In the genomic region with DNA sequence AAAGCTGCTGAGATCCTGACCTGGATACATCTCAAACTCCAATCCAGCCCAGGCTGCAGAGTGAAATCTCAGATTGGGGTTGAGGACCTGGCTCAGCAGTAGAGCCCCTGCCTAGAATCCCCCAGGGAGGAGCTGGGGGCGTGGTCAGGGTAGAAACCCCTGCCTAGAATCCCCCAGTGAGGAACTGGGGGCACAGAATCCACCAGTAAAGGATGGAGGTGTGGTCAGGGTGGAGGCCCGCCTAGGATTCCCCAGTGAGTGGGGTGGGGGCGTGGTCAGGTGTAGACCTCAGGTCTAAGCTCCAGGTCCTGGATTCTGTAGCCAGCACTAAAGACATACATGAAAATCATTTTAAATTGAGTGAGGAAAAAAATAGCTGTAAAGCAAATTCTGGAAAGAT, we compare ENCODE assay signal across 9 mouse cellular contexts. TPM values are rescaled to one million over a fixed set of nuclear protein-coding genes. Genes with fewer than 3 reads are reported as not detected.
A peak's percentile ranks its signal among the peaks of the same experiment; 100 is the strongest.
DNase-seq lines count a peak whose midpoint lies in the region; ATAC-seq and TF ChIP-seq lines count a peak whose summit lies in the region.
"Had no signal": no experiment of that assay in that cellular context is flagged by ENCODE, and none has a peak within 500 bp of the region (broad histone marks: within the 10 kb centered on the region; RNA-seq: fewer than 3 reads in every experiment).

No protein-coding gene starts in this region.

- H3K27ac ChIP-seq in left cerebral cortex, adult 2 months: no peak overlapping the region
- no peak overlapping the region for H3K27ac ChIP-seq in forebrain, embryonic 11.5 days (ENCODE audit: low read depth, low read length)
- peak overlapping the region; percentile 90 for H3K27ac ChIP-seq in hindbrain, embryonic 16.5 days (ENCODE audit: low read depth, low read length)
- H3K27ac ChIP-seq in neural tube, embryonic 12.5 days: no peak overlapping the region

- no peak for TF ChIP-seq CTCF in left cerebral cortex, adult 2 months (IDR thresholded peaks at IDR 0.05)

- intact Hi-C loops in left cerebral cortex, adult 2 months (cut with DNase I): no loop called here
- intact Hi-C loops in left cerebral cortex, postnatal 14 days (cut with DNase I): no loop called here

- H3K4me2 ChIP-seq in forebrain, embryonic 11.5 days (ENCODE audit: low read depth, low read length, severe bottlenecking): peak overlapping the region; percentile 79
- peak overlapping the region; percentile 96 for H3K4me2 ChIP-seq in hindbrain, embryonic 16.5 days (ENCODE audit: low read length)
- peak overlapping the region; percentile 80 for H3K4me2 ChIP-seq in neural tube, embryonic 12.5 days (replicated peaks)

- WGBS in forebrain, embryonic 11.5 days: 41% methylated on average over 3 of the region's 3 CpGs
- 45% methylated on average over 3 of the region's 3 CpGs for WGBS in hindbrain, embryonic 16.5 days
- WGBS in neural tube, embryonic 12.5 days: 50% methylated on average over 3 of the region's 3 CpGs

- peaks cover 4% of the 10 kb centered on the region for H3K36me3 ChIP-seq in forebrain, embryonic 11.5 days (ENCODE audit: control insufficient read depth, insufficient read depth, low read length)
- H3K36me3 ChIP-seq in hindbrain, embryonic 16.5 days (ENCODE audit: control insufficient read depth, insufficient read depth, low read length): 0 out of 2 replicates have a peak, but pooled peaks cover 3% of the 10 kb centered on the region
- H3K36me3 ChIP-seq in neural tube, embryonic 12.5 days: peaks cover 28% of the 10 kb centered on the region

- H3K9me3 ChIP-seq in forebrain, embryonic 11.5 days (ENCODE audit: control insufficient read depth, low read length): no peaks in the 10 kb centered on the region
- no peaks in the 10 kb centered on the region for H3K9me3 ChIP-seq in hindbrain, embryonic 16.5 days (ENCODE audit: control insufficient read depth, low read length)
- no peaks in the 10 kb centered on the region for H3K9me3 ChIP-seq in neural tube, embryonic 12.5 days

- peak overlapping the region; percentile 97 for H3K9ac ChIP-seq in forebrain, embryonic 11.5 days (ENCODE audit: low read length)
- peak overlapping the region; percentile 74 for H3K9ac ChIP-seq in hindbrain, embryonic 16.5 days (ENCODE audit: low read depth, low read length)
- peak overlapping the region; percentile 94 for H3K9ac ChIP-seq in neural tube, embryonic 12.5 days

- no peaks in the 10 kb centered on the region for H3K27me3 ChIP-seq in forebrain, embryonic 11.5 days (ENCODE audit: control insufficient read depth, insufficient read depth, low read length)
- H3K27me3 ChIP-seq in hindbrain, embryonic 16.5 days (replicated peaks; ENCODE audit: control insufficient read depth, insufficient read depth, low read length): no peaks in the 10 kb centered on the region
- H3K27me3 ChIP-seq in neural tube, embryonic 12.5 days (replicated peaks): no peaks in the 10 kb centered on the region

- no peak for DNase-seq in left cerebral cortex, adult 2 months (ENCODE audit: extremely low spot score in 1 of 2, low spot score in 2 of 2)
- DNase-seq in left cerebral cortex, postnatal 14 days (ENCODE audit: low spot score in 2 of 2): no peak
- DNase-seq in forebrain, embryonic 11.5 days (ENCODE audit: low spot score): no peak
- no peak for DNase-seq in natural killer cell, adult 2 months (ENCODE audit: low spot score in 2 of 2)
- no peak for DNase-seq in left cerebral cortex, adult 8-10 months (ENCODE audit: low spot score in 2 of 2)

- no peak for ATAC-seq in forebrain, embryonic 11.5 days (replicated peaks; ENCODE audit: low FRiP score)
- ATAC-seq in hindbrain, embryonic 16.5 days: no peak
- no peak for ATAC-seq in neural tube, embryonic 12.5 days (ENCODE audit: low FRiP score, low read depth)

- peaks cover 10% of the 10 kb centered on the region; the same call in 1 of the 2 replicates for H3K4me1 ChIP-seq in forebrain, embryonic 11.5 days (replicated peaks; ENCODE audit: control insufficient read depth, insufficient read depth, low read length)
- H3K4me1 ChIP-seq in hindbrain, embryonic 16.5 days (ENCODE audit: control insufficient read depth, insufficient read depth, low read depth, low read length): peaks cover 29% of the 10 kb centered on the region
- H3K4me1 ChIP-seq in neural tube, embryonic 12.5 days: peaks cover 42% of the 10 kb centered on the region

- peak overlapping the region; percentile 65 for H3K4me3 ChIP-seq in left cerebral cortex, adult 2 months
- H3K4me3 ChIP-seq in forebrain, embryonic 11.5 days (ENCODE audit: low read depth, low read length): peak overlapping the region; percentile 78
- H3K4me3 ChIP-seq in hindbrain, embryonic 16.5 days (ENCODE audit: low read length): peak overlapping the region; percentile 65
- peak overlapping the region; percentile 73 for H3K4me3 ChIP-seq in neural tube, embryonic 12.5 days

RNA-seq across cellular contexts. Expression of gene Prtn3, which starts 1.4 kb away (rescaled TPM):
- 1 to 10 TPM; 1.7 to 2.6 TPM for total RNA-seq in left cerebral cortex, adult 2 months (2021)
- 1 to 10 TPM; 2.3 to 3.1 TPM for total RNA-seq in left cerebral cortex, postnatal 14 days (2021)
- 13.0 and 13.3 TPM in 2 replicates for polyA plus RNA-seq in forebrain, embryonic 11.5 days (2014; fragmentation: Nextera tagmentation; extraction: Ambion mirVana)
- 10.4 and 11.2 TPM in 2 replicates for polyA plus RNA-seq in hindbrain, embryonic 16.5 days (2015; fragmentation: Nextera tagmentation; extraction: Ambion mirVana)
- polyA plus RNA-seq in neural tube, embryonic 12.5 days (2016; fragmentation: Nextera tagmentation; extraction: Ambion mirVana): 12.6 and 15.5 TPM in 2 replicates
- 1 to 10 TPM; 2.4 to 3.2 (median 2.7) TPM for total RNA-seq in left cerebral cortex, adult 8-10 months (2022)

RNA-seq across cellular contexts. Expression of gene Plppr3, which starts 1.6 kb away (rescaled TPM):
- 10 to 100 TPM; 51.8 to 63.0 TPM for total RNA-seq in left cerebral cortex, adult 2 months (2021)
- total RNA-seq in left cerebral cortex, postnatal 14 days (2021): 10 to 100 TPM; 68.3 to 71.2 TPM
- polyA plus RNA-seq in forebrain, embryonic 11.5 days (2014; fragmentation: Nextera tagmentation; extraction: Ambion mirVana): 131 and 146 TPM in 2 replicates
- 387 and 426 TPM in 2 replicates for polyA plus RNA-seq in hindbrain, embryonic 16.5 days (2015; fragmentation: Nextera tagmentation; extraction: Ambion mirVana)
- 296 and 301 TPM in 2 replicates for polyA plus RNA-seq in neural tube, embryonic 12.5 days (2016; fragmentation: Nextera tagmentation; extraction: Ambion mirVana)
- 10 to 100 TPM; 49.7 to 56.0 (median 52.7) TPM for total RNA-seq in left cerebral cortex, adult 8-10 months (2022)

RNA-seq across cellular contexts. Expression of gene Elane, which starts 13.2 kb away (rescaled TPM):
- total RNA-seq in left cerebral cortex, adult 2 months (2021): not detected
- total RNA-seq in left cerebral cortex, postnatal 14 days (2021): not detected
- polyA plus RNA-seq in forebrain, embryonic 11.5 days (2014; fragmentation: Nextera tagmentation; extraction: Ambion mirVana): not detected in 2 replicates
- polyA plus RNA-seq in hindbrain, embryonic 16.5 days (2015; fragmentation: Nextera tagmentation; extraction: Ambion mirVana): 0.26 and 0.32 TPM in 2 replicates
- 0.34 and 0.53 TPM in 2 replicates for polyA plus RNA-seq in neural tube, embryonic 12.5 days (2016; fragmentation: Nextera tagmentation; extraction: Ambion mirVana)
- not detected for total RNA-seq in left cerebral cortex, adult 8-10 months (2022)
- total RNA-seq: left cerebral cortex, adult 18-20 months had no signal

RNA-seq across cellular contexts. Expression of gene Cfd, which starts 17.8 kb away (rescaled TPM):
- total RNA-seq in left cerebral cortex, adult 2 months (2021): not detected
- total RNA-seq in left cerebral cortex, postnatal 14 days (2021): not detected
- polyA plus RNA-seq in forebrain, embryonic 11.5 days (2014; fragmentation: Nextera tagmentation; extraction: Ambion mirVana): not detected in 2 replicates
- not detected in 2 replicates for polyA plus RNA-seq in hindbrain, embryonic 16.5 days (2015; fragmentation: Nextera tagmentation; extraction: Ambion mirVana)
- polyA plus RNA-seq in neural tube, embryonic 12.5 days (2016; fragmentation: Nextera tagmentation; extraction: Ambion mirVana): not detected in 2 replicates
- not detected for total RNA-seq in left cerebral cortex, adult 8-10 months (2022)
- total RNA-seq: left cerebral cortex, adult 18-20 months; megakaryocyte, adult 5-6 weeks had no signal

RNA-seq across cellular contexts. Expression of gene Ptbp1, which starts 18.6 kb away (rescaled TPM):
- 10 to 100 TPM; 55.5 to 61.7 TPM for total RNA-seq in left cerebral cortex, adult 2 months (2021)
- total RNA-seq in left cerebral cortex, postnatal 14 days (2021): 10 to 100 TPM; 52.1 to 61.1 TPM
- polyA plus RNA-seq in forebrain, embryonic 11.5 days (2014; fragmentation: Nextera tagmentation; extraction: Ambion mirVana): 261 and 295 TPM in 2 replicates
- 61.2 and 79.2 TPM in 2 replicates for polyA plus RNA-seq in hindbrain, embryonic 16.5 days (2015; fragmentation: Nextera tagmentation; extraction: Ambion mirVana)
- 180 and 189 TPM in 2 replicates for polyA plus RNA-seq in neural tube, embryonic 12.5 days (2016; fragmentation: Nextera tagmentation; extraction: Ambion mirVana)
- 10 to 100 TPM; 59.3 to 67.3 (median 63.6) TPM for total RNA-seq in left cerebral cortex, adult 8-10 months (2022)
